Mouse (Mus musculus): Measurements from ENCODE around the gene Taok3. TPM values are rescaled to one million over a fixed set of nuclear protein-coding genes. Genes with fewer than 3 reads are reported as not detected.

The Taok3 gene
- polyA plus RNA-seq, 1 experiment, result not detected

GRCm38 (mm10) chr5:117115193-117115767 is 4.6 kb upstream of the Taok3 start:
- Histone ChIP-seq H3K4me1 (ENCODE audit: control insufficient read depth, insufficient read depth, low read length) (no peaks in the 10 kb centered on the region), H3K4me3 (ENCODE audit: insufficient read depth, low read depth, low read length) (peak overlapping the region; percentile 56), H3K27ac (ENCODE audit: insufficient read depth, low read depth, low read length) (peak overlapping the region; percentile 27; the same call in 1 of the 2 replicates)
- no peak for TF ChIP-seq CTCF (IDR thresholded peaks at IDR 0.05; ENCODE audit: insufficient read depth, low read depth, low read length)
- TF ChIP-seq POLR2A (IDR thresholded peaks at IDR 0.05; ENCODE audit: insufficient read depth, low read depth, low read length), result no peak
- WGBS, result 1% methylated on average over 43 of the region's 43 CpGs

GRCm38 (mm10) chr5:117115836-117116366 is 4.0 kb upstream of the Taok3 start, which contains the start of gene Suds3:
TSS of gene Suds3 (minus strand) at chr5:117116113.
- TF ChIP-seq POLR2A (IDR thresholded peaks at IDR 0.05; ENCODE audit: insufficient read depth, low read depth, low read length) (no peak), CTCF (IDR thresholded peaks at IDR 0.05; ENCODE audit: insufficient read depth, low read depth, low read length) (peak; percentile 88)
- 3% methylated on average over 59 of the region's 59 CpGs for WGBS
- peak within 1 kb of the TSS; percentile 98 for H3K27ac ChIP-seq (ENCODE audit: insufficient read depth, low read depth, low read length)
- H3K4me1 ChIP-seq (ENCODE audit: control insufficient read depth, insufficient read depth, low read length), result peaks cover 4% of the 10 kb centered on the region
- peak within 1 kb of the TSS; percentile 56 for H3K4me3 ChIP-seq (ENCODE audit: insufficient read depth, low read depth, low read length)

GRCm38 (mm10) chr5:117116660-117117059 is 3.3 kb upstream of the Taok3 start:
- TF ChIP-seq CTCF (IDR thresholded peaks at IDR 0.05; ENCODE audit: insufficient read depth, low read depth, low read length) (no peak), POLR2A (IDR thresholded peaks at IDR 0.05; ENCODE audit: insufficient read depth, low read depth, low read length) (no peak)
- H3K4me3 ChIP-seq (ENCODE audit: insufficient read depth, low read depth, low read length), result no peak overlapping the region
- H3K4me1 ChIP-seq (ENCODE audit: control insufficient read depth, insufficient read depth, low read length), result peaks cover 8% of the 10 kb centered on the region
- H3K27ac ChIP-seq (ENCODE audit: insufficient read depth, low read depth, low read length), result no peak overlapping the region
- 64% methylated on average over 2 of the region's 2 CpGs for WGBS

- Histone ChIP-seq H3K4me3 (ENCODE audit: insufficient read depth, low read depth, low read length) (no peak overlapping the region), H3K4me1 (ENCODE audit: control insufficient read depth, insufficient read depth, low read length) (peaks cover 8% of the 10 kb centered on the region), H3K27ac (ENCODE audit: insufficient read depth, low read depth, low read length) (no peak overlapping the region)
- TF ChIP-seq CTCF (IDR thresholded peaks at IDR 0.05; ENCODE audit: insufficient read depth, low read depth, low read length) (no peak), POLR2A (IDR thresholded peaks at IDR 0.05; ENCODE audit: insufficient read depth, low read depth, low read length) (no peak)
- 78% methylated on average over 2 of the region's 2 CpGs for WGBS
Observed at GRCm38 (mm10) chr5:117117241-117117640, 2.7 kb upstream of the Taok3 start.

GRCm38 (mm10) chr5:117117716-117118115 is 2.2 kb upstream of the Taok3 start:
- H3K4me3 ChIP-seq (ENCODE audit: insufficient read depth, low read depth, low read length), result no peak overlapping the region
- H3K27ac ChIP-seq (ENCODE audit: insufficient read depth, low read depth, low read length), result no peak overlapping the region
- TF ChIP-seq POLR2A (IDR thresholded peaks at IDR 0.05; ENCODE audit: insufficient read depth, low read depth, low read length) (no peak), CTCF (IDR thresholded peaks at IDR 0.05; ENCODE audit: insufficient read depth, low read depth, low read length) (no peak)
- WGBS, result 68% methylated on average over 7 of the region's 7 CpGs
- H3K4me1 ChIP-seq (ENCODE audit: control insufficient read depth, insufficient read depth, low read length), result peaks cover 8% of the 10 kb centered on the region

DNA sequence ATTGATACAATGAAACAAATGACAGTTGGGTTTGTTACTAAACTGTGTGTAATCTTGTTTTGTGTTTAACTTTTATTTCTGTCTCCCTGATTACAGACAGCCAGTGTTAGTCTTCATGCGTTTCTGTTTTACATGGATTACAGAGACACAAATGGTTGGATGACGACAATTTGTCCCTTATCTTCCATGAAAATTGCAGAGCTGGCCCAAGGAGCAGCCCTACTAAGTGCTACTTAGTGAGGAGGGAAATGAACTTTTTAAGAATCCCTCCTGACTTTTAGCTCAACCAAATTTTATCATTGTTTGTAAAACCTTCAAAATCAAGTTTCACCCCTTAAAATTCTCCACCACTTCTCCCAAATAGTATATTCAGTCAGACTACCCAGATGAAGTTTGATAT is 1.7 kb upstream of the Taok3 start:
- no peak overlapping the region for H3K27ac ChIP-seq (ENCODE audit: insufficient read depth, low read depth, low read length)
- H3K4me1 ChIP-seq (ENCODE audit: control insufficient read depth, insufficient read depth, low read length), result peaks cover 8% of the 10 kb centered on the region
- 78% methylated on average over 2 of the region's 2 CpGs for WGBS
- no peak overlapping the region for H3K4me3 ChIP-seq (ENCODE audit: insufficient read depth, low read depth, low read length)
- TF ChIP-seq CTCF (IDR thresholded peaks at IDR 0.05; ENCODE audit: insufficient read depth, low read depth, low read length) (no peak), POLR2A (IDR thresholded peaks at IDR 0.05; ENCODE audit: insufficient read depth, low read depth, low read length) (no peak)

GRCm38 (mm10) chr5:117118850-117119249 is 1.1 kb upstream of the Taok3 start:
- TF ChIP-seq CTCF (IDR thresholded peaks at IDR 0.05; ENCODE audit: insufficient read depth, low read depth, low read length), result no peak
- no peak for TF ChIP-seq POLR2A (IDR thresholded peaks at IDR 0.05; ENCODE audit: insufficient read depth, low read depth, low read length)
- no peak overlapping the region for H3K4me3 ChIP-seq (ENCODE audit: insufficient read depth, low read depth, low read length)
- 58% methylated on average over 8 of the region's 8 CpGs for WGBS
- H3K27ac ChIP-seq (ENCODE audit: insufficient read depth, low read depth, low read length), result no peak overlapping the region
- peaks cover 8% of the 10 kb centered on the region for H3K4me1 ChIP-seq (ENCODE audit: control insufficient read depth, insufficient read depth, low read length)

- no peak for TF ChIP-seq CTCF (IDR thresholded peaks at IDR 0.05; ENCODE audit: insufficient read depth, low read depth, low read length)
- TF ChIP-seq POLR2A (IDR thresholded peaks at IDR 0.05; ENCODE audit: insufficient read depth, low read depth, low read length), result no peak
- Histone ChIP-seq H3K4me3 (ENCODE audit: insufficient read depth, low read depth, low read length) (peak overlapping the region; percentile 65), H3K27ac (ENCODE audit: insufficient read depth, low read depth, low read length) (no peak overlapping the region), H3K4me1 (ENCODE audit: control insufficient read depth, insufficient read depth, low read length) (peaks cover 8% of the 10 kb centered on the region)
- 1% methylated on average over 40 of the region's 40 CpGs for WGBS
Observed at GRCm38 (mm10) chr5:117120489-117121466, 849 bp downstream of the Taok3 start.

DNA sequence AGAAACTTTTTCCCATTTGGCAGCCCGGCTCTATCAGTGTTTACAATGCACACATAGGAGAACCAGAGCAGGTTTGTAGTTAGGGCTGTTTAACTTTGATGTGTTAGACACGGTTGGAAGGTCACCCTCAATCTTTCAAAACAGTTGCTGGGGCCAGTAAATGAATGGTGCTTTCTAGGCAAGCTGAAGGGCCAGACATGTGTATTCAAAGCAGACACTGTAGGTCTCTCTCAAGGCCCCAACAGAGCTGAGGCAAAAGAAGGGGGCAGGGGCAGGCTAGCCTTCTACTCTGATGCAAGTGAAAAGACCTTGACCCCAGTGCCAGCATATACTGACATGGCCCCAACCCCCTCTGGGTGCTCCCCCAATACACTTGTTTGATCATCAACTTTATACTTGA is 1.7 kb downstream of the Taok3 start:
- H3K4me1 ChIP-seq (ENCODE audit: control insufficient read depth, insufficient read depth, low read length), result peaks cover 8% of the 10 kb centered on the region
- H3K27ac ChIP-seq (ENCODE audit: insufficient read depth, low read depth, low read length), result no peak overlapping the region
- no peak for TF ChIP-seq CTCF (IDR thresholded peaks at IDR 0.05; ENCODE audit: insufficient read depth, low read depth, low read length)
- no peak for TF ChIP-seq POLR2A (IDR thresholded peaks at IDR 0.05; ENCODE audit: insufficient read depth, low read depth, low read length)
- 22% methylated on average over 2 of the region's 2 CpGs for WGBS
- no peak overlapping the region for H3K4me3 ChIP-seq (ENCODE audit: insufficient read depth, low read depth, low read length)

All from olfactory bulb, adult 2 months (tissue).